Mouse (Mus musculus) kidney, postnatal 25 days (tissue): ENCODE data around the gene Taf1a.
A peak's percentile ranks its signal among the peaks of the same experiment; 100 is the strongest.
"Not testable (repeated sequence)": the region's sequence is repeated elsewhere in the genome, so short reads cannot be mapped to it uniquely, and the experiment has no call there.

Experiments used
- DNase-seq, 2 experiments: peaks; one replicate each; pipeline ENCODE4 v3.0.0; 2021; ENCODE audit warnings: mixed read lengths in 2 of 2

Gene Taf1a

GRCm38 (mm10) chr1:183388426-183389406 is at the start of gene Taf1a:
Gene Taf1a, plus strand, starts transcription at chr1:183388981.
- peak; percentile 89 to 96 for DNase-seq

- not testable (repeated sequence) for DNase-seq
Observed at GRCm38 (mm10) chr1:183342902-183343301, 45.9 kb upstream of the Taf1a start.

DNA sequence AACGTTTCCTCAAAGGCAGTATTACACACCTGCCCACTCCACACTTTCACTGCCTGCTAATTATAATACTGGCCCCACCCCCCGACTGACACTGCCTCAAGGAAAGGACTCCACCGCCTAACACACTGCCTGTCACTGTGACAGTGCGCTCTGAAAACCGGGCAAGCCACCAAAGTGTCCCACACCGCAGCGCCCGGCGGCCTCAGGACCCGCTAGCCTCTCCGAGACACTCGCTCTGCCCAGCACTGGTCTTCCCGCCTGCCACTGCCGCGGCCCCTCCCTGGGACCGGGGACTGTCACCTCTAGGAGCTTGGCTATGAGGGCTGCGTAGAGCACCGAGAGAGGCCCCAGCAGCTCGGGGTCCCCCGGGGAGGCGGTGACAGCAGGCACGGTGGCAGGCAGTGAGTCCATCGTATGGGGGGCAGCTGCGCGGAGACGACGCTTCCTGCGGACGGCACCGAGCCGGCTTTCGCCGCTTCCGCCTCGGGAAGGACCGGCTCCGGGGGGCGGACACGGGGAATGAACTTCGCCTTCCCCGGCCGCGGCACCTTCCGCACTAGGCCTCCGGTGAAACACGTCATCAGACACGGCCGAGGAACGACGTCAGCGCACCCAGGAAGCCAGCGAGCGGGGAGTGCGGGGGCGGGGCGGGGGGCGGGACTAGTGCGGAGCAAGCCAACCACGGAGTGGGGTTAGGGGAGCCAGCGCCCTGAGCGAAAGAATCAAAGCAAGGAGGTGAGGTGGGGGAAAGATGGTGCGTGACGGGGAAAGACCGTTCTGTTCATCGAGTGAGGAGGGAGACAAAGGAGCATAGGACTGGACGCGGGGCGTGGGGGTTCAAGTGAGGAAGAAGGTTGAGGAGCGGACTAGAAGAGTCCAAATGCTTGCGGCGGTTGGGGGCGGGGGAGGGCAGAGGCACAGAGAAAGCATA is 43.6 kb upstream of the Taf1a start:
- DNase-seq = peak; percentile 93 to 96

GRCm38 (mm10) chr1:183345817-183346195 is 43.0 kb upstream of the Taf1a start:
- no peak for DNase-seq

DNA sequence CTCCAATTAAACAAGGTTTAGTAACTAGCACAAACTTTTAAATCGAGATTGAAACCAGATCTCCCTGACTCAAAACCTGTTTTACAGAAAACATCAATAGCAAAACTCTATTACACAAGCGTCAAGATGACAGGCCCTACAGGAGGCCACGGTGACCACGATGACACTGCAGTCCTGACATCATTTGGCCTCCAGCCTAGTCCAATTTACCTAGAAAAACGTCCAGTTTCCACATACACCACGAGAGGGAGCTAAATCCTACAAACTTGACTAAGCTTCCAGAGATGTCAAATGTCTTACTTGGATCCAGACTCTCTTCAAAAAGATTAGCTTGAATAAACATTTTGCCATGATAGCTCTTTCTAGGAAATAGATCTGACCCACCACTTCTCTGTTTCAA is 38.9 kb upstream of the Taf1a start:
- DNase-seq = peak; percentile 41 to 77

DNA sequence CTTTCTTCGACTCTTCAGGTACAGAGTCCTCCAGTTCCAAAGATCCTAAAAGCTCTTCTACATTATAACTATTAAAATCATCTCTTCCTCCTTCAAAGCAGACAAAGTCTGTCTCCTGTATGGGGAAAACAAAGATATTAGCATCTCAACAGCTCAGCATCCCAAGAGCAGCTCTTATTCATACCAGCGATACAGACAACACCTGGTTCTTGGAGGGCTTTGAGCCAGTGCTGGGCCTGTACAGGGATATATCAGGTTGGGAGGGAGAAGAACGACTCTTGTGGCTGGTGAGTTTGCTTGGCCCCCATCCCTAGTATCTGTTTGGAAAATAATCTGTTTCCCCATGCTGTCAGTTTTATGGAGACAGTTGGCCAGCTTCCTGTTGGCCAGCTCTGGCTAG is 29.9 kb upstream of the Taf1a start:
- DNase-seq = no peak

- no peak for DNase-seq
Observed at GRCm38 (mm10) chr1:183362301-183362700, 26.5 kb upstream of the Taf1a start.

GRCm38 (mm10) chr1:183362729-183363576 is 25.8 kb upstream of the Taf1a start:
- DNase-seq = no peak

DNA sequence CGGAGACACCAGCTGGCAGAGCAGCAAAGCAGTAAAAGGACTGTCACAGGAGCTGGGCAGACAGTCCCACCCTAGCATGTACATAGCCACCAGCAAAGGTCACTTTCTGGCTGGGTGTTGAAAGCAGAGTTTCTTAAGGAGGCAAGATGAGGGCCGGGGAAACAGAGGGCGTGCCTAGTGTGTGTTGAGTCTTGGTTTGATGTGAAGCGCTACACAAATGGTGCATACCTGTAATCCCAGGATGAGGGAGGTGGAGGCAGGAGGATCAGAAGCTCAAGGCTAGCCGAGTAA is 25.3 kb upstream of the Taf1a start:
- DNase-seq = no peak

GRCm38 (mm10) chr1:183366361-183366760 is 22.4 kb upstream of the Taf1a start:
- no peak for DNase-seq

- DNase-seq = peak; percentile 18 to 53
Observed at GRCm38 (mm10) chr1:183368601-183369400, 20.0 kb upstream of the Taf1a start.

- DNase-seq = peak; percentile 94 to 98
Observed at GRCm38 (mm10) chr1:183369427-183370014, 19.3 kb upstream of the Taf1a start, which contains the start of gene Mia3. Gene Mia3, minus strand, starts transcription at chr1:183369553.

DNA sequence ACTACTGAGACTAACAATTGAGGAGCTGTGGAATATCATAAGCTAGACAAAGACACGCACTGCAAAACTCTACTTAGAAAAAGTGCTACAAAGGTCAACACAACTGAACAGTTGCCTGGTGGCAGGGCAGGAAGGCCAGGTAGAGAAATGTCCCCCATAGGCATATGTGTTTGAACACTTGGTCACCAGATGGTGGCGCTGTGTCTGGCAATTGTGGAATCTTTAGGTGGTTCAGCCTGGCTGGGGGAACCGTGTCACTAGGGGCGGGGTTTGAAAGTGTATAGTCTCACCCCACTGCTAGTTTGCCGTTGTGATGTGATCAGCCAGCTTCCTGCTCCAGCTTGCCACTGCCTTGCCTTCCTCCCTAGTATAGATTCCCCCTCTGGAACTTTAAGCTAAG is 14.1 kb upstream of the Taf1a start:
- no peak for DNase-seq

DNA sequence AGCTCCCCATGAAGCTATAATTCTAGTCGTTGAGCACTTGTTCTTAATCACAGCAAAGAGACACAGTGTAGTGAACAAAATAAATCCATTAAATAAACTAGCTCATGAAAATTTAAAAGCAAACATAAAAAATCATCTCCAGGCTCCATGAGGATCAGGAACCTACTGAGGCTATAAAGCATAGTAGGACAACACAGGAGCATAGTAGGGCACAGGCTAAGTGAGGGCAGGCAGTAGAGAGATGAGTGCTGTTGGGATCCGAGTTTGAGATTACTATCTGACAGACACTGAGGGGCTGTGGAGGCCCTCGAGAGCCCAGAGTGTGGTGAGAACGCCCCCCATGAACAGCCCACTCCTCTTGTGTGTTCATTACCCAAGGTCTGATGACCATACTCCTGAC is 11.7 kb upstream of the Taf1a start:
- no peak for DNase-seq

- DNase-seq = no peak
Observed at GRCm38 (mm10) chr1:183378321-183378941, 10.3 kb upstream of the Taf1a start.

GRCm38 (mm10) chr1:183379376-183379775 is 9.4 kb upstream of the Taf1a start:
- not testable (repeated sequence) for DNase-seq

DNA sequence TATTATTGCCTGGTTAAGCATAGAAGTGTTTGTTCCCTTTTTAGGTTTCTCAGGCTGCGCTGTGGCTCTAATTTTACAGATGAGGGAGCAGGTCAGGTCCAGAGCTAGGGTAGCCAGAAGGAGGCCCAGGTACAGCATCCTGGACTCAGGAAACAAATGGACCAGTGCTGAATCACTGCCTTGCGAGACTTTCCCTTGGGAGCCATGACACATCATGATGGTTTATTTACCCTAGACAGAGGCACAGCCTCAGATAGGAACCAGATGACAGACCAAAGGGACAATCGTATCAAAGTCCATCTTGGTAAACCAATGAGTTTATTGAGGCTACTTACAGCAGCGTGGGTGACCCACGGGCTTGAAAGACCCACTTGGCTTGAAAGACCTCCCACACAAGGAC is 7.0 kb upstream of the Taf1a start:
- no peak for DNase-seq

DNA sequence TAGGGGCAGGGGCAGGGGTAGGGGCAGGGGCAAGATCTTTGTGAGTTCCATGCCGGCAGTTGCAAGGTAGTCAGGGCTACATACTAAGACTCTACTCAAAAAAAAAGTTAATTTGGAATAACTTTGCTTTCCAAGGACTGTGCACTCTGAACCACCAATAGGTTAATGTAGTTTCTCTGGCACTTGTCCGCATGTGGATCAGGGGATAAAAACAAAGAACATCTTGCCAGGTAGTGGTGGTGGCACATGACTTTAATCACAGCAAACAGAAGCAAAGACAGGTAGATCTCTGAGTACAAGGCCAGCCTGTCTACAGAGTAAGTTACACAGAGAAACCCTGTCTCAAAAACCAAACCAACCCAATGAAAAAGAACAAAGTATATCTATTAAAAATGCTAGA is 6.2 kb upstream of the Taf1a start:
- DNase-seq = no peak

DNA sequence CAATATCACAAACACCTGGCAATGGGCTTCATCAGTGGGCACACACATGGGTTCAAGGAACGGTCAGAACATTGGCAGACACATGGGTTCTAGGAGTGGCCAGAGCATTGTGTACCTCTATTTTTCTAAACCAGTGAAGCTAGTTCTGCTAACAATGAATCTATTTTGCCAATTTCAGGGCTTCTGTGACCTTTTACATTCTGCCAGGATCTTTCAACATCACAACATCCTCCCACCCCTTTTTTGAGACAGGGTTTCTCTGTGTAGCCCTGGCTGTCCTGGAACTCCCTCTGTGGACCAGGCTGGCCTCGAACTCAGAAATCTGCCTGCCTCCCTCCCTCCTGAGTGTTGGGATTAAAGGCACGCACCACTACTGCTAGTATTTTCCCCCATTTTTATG is 1.4 kb upstream of the Taf1a start:
- DNase-seq = not testable (repeated sequence)

- no peak for DNase-seq
Observed at GRCm38 (mm10) chr1:183403396-183403795, 14.6 kb downstream of the Taf1a start.
